Mouse (Mus musculus): ENCODE measurements around the gene Itgb1.

The Itgb1 gene

GRCm38 (mm10) chr8:128685507-128686428 lies at the start of gene Itgb1:
Gene Itgb1 (plus strand): TSS chr8:128685654.
- peak; percentile 86 to 89 for DNase-seq

- no peak for DNase-seq
These were observed 42.4 kb upstream of the Itgb1 start for GRCm38 (mm10) chr8:128643104-128643503.

- DNase-seq = no peak
These were observed 40.0 kb upstream of the Itgb1 start for GRCm38 (mm10) chr8:128645452-128645851.

GRCm38 (mm10) chr8:128646456-128646855 lies 39.0 kb upstream of the Itgb1 start:
- no peak for DNase-seq

GRCm38 (mm10) chr8:128648071-128648470 lies 37.4 kb upstream of the Itgb1 start:
- DNase-seq = no peak

- no peak for DNase-seq
These were observed 35.1 kb upstream of the Itgb1 start for GRCm38 (mm10) chr8:128650331-128650855.

- peak; percentile 7 to 26 for DNase-seq
These were observed 32.9 kb upstream of the Itgb1 start for GRCm38 (mm10) chr8:128652399-128653109.

- peak; percentile 31 to 43 for DNase-seq
These were observed 31.7 kb upstream of the Itgb1 start for GRCm38 (mm10) chr8:128653642-128654364.

- peak; percentile 44 to 54 for DNase-seq
These were observed 30.9 kb upstream of the Itgb1 start for GRCm38 (mm10) chr8:128654365-128655099.

GRCm38 (mm10) chr8:128662144-128662543 lies 23.3 kb upstream of the Itgb1 start:
- DNase-seq = no peak

GRCm38 (mm10) chr8:128662696-128663095 lies 22.8 kb upstream of the Itgb1 start:
- no peak for DNase-seq

- DNase-seq = no peak
These were observed 22.3 kb upstream of the Itgb1 start for GRCm38 (mm10) chr8:128663106-128663505.

- no peak for DNase-seq
These were observed 18.7 kb upstream of the Itgb1 start for GRCm38 (mm10) chr8:128666576-128667263.

GRCm38 (mm10) chr8:128671813-128672212 lies 13.6 kb upstream of the Itgb1 start:
- no peak for DNase-seq

GRCm38 (mm10) chr8:128672441-128672840 lies 13.0 kb upstream of the Itgb1 start:
- DNase-seq = no peak

GRCm38 (mm10) chr8:128672950-128673349 lies 12.5 kb upstream of the Itgb1 start:
- DNase-seq = no peak

- DNase-seq = no peak
These were observed 9.4 kb upstream of the Itgb1 start for GRCm38 (mm10) chr8:128675848-128676629.

GRCm38 (mm10) chr8:128679909-128680308 lies 5.5 kb upstream of the Itgb1 start:
- DNase-seq = no peak

- no peak for DNase-seq
These were observed 4.7 kb upstream of the Itgb1 start for GRCm38 (mm10) chr8:128680548-128681325.

- no peak for DNase-seq
These were observed 3.5 kb upstream of the Itgb1 start for GRCm38 (mm10) chr8:128681970-128682369.
